Mouse (Mus musculus): Measurements from ENCODE around the gene Olfr945.

The Olfr945 gene

GRCm38 (mm10) chr9:39276718-39277117 is at the start of gene Olfr945:
Gene Olfr945 (minus strand): TSS chr9:39276818.
- no peak for DNase-seq (ENCODE audit: low spot score in 2 of 2)

GRCm38 (mm10) chr9:39325945-39326344 is 49.3 kb upstream of the Olfr945 start, which contains the start of gene Olfr948:
Gene Olfr948 (minus strand): TSS chr9:39326045.
- no peak for DNase-seq (ENCODE audit: low spot score in 2 of 2)

DNA sequence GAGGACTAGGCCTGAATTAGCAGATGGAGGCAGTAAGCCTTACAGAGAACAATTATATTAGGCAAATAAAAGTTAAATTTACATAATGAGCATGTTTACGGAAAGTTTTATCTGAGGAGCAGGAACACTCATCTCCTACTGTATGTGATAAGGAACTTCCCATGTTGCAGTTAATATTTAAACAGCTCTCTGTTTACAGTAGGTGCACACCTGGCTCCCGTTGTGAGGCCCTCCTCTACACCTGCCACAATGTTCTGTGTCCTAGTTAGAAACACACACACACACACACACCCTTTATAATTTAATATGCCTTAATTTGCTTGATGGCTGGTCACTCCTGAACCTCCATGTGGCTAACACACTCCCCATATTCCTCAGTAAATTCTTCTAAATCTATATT is 10.5 kb upstream of the Olfr945 start:
- DNase-seq (ENCODE audit: low spot score in 2 of 2): no peak

DNA sequence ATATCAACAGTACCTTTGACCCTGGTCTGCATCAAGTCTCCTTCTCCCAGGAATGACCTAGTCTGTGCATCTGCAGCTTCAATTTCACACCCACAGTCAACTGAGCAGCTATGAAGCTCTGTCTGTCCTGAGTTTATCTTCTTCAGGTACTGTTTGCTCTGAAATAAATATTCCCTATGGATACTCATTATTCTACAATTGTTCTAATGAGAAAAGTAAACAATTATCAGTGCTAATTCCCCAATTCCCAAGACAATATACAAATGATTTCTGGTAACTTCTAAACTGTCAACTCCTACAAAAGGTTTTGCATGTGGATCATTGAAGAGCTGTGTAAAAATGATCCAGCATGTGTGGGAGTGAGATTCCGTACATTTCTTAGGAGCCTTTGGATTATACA is 26.7 kb downstream of the Olfr945 start, which contains the start of gene Olfr1537:
Olfr1537 (minus strand) TSS at position 101 of the 400 bp plus-strand sequence.
- DNase-seq (ENCODE audit: low spot score in 2 of 2): no peak
